Mouse (Mus musculus) megakaryocyte, embryonic 14.5 days (primary cell): ENCODE data around the gene Capns1. TPM values are rescaled to one million over a fixed set of nuclear protein-coding genes. Genes with fewer than 3 reads are reported as not detected.
"Not testable (repeated sequence)": the region's sequence is repeated elsewhere in the genome, so short reads cannot be mapped to it uniquely, and the experiment has no call there.

Experiments used
- H3K27me3 ChIP-seq: replicated peaks from 2 replicates; pipeline ENCODE3; 2012; ENCODE audit warnings: inconsistent platforms
- H3K36me3 ChIP-seq: replicated peaks from 2 replicates; pipeline ENCODE3; 2012; ENCODE audit warnings: low read length, inconsistent platforms, mixed read lengths
- H3K4me1 ChIP-seq: 2 replicates; pipeline ENCODE4 v1.6.1; 2012; ENCODE audit warnings: inconsistent platforms
- H3K4me3 ChIP-seq: replicated peaks from 2 replicates; pipeline ENCODE3; 2012; ENCODE audit warnings: moderate library complexity, mild to moderate bottlenecking, inconsistent platforms
- H3K9me3 ChIP-seq: 2 replicates; pipeline ENCODE4 v1.6.1; 2012; ENCODE audit warnings: inconsistent platforms
- FLI1 ChIP-seq: IDR thresholded peaks from 2 replicates; pipeline ENCODE4 v1.6.1; 2012; ENCODE audit warnings: low read length, inconsistent platforms, mixed read lengths
- GATA1 ChIP-seq: IDR thresholded peaks from 3 replicates; pipeline ENCODE4 v1.6.1; 2012; ENCODE audit warnings: mixed read lengths, low read length, inconsistent platforms, borderline replicate concordance
- polyA plus RNA-seq: library from polyadenylated mRNA; stranded (reverse); fragments of >175 nt; gene quantifications from 2 replicates; pipeline ENCODE4 v1.2.3, GENCODE M21; 2012; ENCODE audit warnings: low replicate concordance; ENCODE audit not compliant: insufficient read depth

The Capns1 gene
- 122 and 208 TPM in 2 replicates for polyA plus RNA-seq

GRCm38 (mm10) chr7:30198481-30198971, at the start of gene Capns1:
TSS of gene Capns1 (minus strand) at chr7:30198811.
- no peaks in the 10 kb centered on the region for H3K36me3 ChIP-seq
- no peaks in the 10 kb centered on the region for H3K9me3 ChIP-seq
- peak within 1 kb of the TSS; percentile 56 for H3K4me3 ChIP-seq
- no peak for TF ChIP-seq FLI1
- TF ChIP-seq GATA1: no peak
- H3K4me1 ChIP-seq: peaks cover 42% of the 10 kb centered on the region
- no peaks in the 10 kb centered on the region for H3K27me3 ChIP-seq

GRCm38 (mm10) chr7:30237374-30237773, 38.8 kb upstream of the Capns1 start:
- H3K36me3 ChIP-seq: peaks cover 58% of the 10 kb centered on the region
- H3K27me3 ChIP-seq: not testable (repeated sequence)

DNA sequence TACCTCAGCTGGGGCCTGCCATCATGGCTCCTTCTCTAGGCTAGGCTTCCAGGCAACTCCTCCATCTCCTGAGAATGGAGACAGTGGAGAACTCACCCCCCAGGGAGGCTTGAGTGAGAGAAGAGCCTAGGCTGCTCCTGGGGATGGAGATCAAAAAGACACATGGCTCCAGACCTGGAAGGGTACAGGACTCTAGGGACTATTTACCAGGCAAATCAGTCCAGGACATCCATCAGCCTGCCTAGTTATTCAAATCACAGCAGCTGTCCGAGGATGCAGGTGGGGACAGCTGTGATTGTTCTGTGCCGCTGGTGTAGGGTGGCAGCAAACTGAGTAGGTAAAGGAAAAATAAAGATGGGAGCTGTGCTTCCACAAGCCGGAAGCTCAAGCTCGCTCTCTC, 37.0 kb upstream of the Capns1 start, which contains the start of gene Ovol3:
TSS of gene Ovol3 (minus strand) at position 101 of the 400 bp plus-strand sequence.
- TF ChIP-seq GATA1 (no peak), FLI1 (no peak)
- Histone ChIP-seq H3K9me3 (peaks cover 6% of the 10 kb centered on the region; the same call in 1 of the 2 replicates), H3K4me1 (peaks cover 39% of the 10 kb centered on the region), H3K27me3 (no peaks in the 10 kb centered on the region), H3K36me3 (peaks cover 41% of the 10 kb centered on the region), H3K4me3 (peak within 1 kb of the TSS; percentile 1)

More at GRCm38 (mm10) chr7:30237374-30237773, 38.8 kb upstream of the Capns1 start:
- peaks cover 39% of the 10 kb centered on the region for H3K4me1 ChIP-seq
- H3K4me3 ChIP-seq, H3K9me3 ChIP-seq: not testable (repeated sequence)

DNA sequence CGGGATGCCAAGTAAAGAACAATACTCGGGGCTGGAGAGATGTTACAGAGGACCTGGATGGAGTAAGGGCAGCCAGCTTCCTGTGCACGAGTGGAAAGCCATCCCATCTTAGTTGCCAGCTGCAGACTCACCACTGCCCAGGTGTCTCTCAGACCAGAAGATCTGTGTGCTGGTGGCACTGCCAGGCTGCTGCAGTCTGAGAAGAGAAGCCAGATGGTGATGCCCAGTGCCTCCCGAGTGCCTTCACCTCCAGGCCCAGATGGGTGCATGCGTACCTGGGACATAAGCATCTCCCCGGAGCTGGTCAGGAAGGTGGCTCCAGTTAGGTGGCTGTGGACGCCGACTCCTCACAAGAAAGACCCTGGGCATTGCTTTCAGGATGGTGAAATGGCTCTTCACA, 36.5 kb upstream of the Capns1 start:
- TF ChIP-seq GATA1 (no peak), FLI1 (no peak)
- peak overlapping the region; percentile 1 for H3K4me3 ChIP-seq
- H3K27me3 ChIP-seq: no peaks in the 10 kb centered on the region
- peaks cover 6% of the 10 kb centered on the region; the same call in 1 of the 2 replicates for H3K9me3 ChIP-seq
- peaks cover 42% of the 10 kb centered on the region for H3K4me1 ChIP-seq
- peaks cover 38% of the 10 kb centered on the region for H3K36me3 ChIP-seq

DNA sequence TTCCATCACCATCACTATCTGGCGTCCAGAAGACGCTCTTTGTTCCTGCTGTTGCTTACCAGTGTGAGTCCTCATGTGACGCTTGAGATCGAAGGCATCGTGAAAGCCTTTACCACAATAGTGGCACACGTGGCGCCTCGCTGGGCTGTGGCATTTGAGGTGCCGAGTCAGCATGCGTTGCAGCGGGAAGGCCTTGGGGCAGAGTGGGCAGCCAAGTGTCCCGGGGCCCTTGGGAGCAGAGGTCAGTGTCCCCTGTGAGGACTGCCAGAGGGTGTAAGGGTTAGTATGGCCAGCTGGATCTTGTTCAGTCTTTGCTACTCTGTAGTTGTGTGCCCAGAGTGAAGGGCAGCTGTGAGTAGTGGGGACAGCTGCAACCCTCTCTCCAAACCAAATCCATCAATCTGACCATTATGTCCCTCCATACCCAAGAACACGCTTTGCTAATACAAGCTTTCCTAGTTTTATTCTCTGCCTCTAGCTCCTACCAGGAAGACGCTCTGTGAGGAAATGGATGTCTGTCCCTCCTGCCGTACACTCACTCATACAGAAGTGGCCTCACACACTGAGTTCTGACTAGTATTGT, 35.8 kb upstream of the Capns1 start:
- peaks cover 38% of the 10 kb centered on the region for H3K36me3 ChIP-seq
- peaks cover 6% of the 10 kb centered on the region; the same call in 1 of the 2 replicates for H3K9me3 ChIP-seq
- no peak overlapping the region for H3K4me3 ChIP-seq
- H3K4me1 ChIP-seq: peaks cover 42% of the 10 kb centered on the region
- H3K27me3 ChIP-seq: no peaks in the 10 kb centered on the region
- TF ChIP-seq GATA1 (no peak), FLI1 (no peak)

DNA sequence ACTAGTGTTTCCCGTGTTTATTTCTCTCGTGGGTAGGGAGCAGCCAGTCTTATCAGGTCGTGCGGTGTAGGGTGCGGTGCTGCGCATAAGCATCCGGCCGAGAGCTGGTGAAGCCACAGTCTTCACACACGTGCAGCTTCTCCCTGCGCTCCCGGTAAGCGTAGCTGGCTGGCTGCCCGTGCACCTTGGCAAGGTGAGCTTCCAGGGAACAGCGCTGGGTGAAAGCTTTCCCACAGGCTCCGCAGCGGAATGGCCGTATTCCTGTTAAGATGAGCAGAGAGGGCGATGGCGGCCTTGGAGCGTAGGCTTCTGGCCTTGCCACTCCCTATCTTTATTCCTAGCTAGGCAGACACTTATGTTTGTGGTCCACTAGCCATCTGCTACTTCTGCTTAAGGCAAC, 34.8 kb upstream of the Capns1 start:
- TF ChIP-seq GATA1 (no peak), FLI1 (no peak)
- H3K27me3 ChIP-seq: no peaks in the 10 kb centered on the region
- H3K4me3 ChIP-seq: peak overlapping the region; percentile 62

DNA sequence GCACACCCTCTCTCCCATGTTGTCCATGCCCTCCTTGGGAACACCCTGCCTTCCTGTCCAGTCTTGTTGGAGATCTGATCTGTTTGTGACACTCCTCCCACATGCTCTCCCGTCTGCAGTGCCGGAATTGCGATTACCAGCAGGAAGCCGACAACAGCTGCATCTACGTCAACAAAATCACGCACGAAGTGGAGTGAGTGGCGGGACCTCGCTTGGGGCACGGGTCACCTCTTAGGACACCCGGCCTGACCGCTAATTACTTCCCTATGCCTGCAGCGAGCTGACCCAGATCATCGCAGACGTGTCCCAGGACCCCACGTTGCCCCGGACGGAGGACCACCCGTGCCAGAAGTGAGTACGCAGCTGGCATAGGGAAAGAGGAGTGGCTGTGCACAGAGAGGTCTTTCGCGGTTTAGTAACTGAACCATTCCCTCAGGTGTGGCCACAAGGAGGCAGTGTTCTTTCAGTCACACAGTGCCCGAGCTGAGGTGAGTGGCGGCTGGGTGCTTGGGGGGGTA, 34.1 kb upstream of the Capns1 start:
- no peaks in the 10 kb centered on the region for H3K27me3 ChIP-seq
- peaks cover 32% of the 10 kb centered on the region for H3K4me1 ChIP-seq
- peaks cover 6% of the 10 kb centered on the region; the same call in 1 of the 2 replicates for H3K9me3 ChIP-seq
- no peak for TF ChIP-seq FLI1
- H3K36me3 ChIP-seq: peaks cover 50% of the 10 kb centered on the region
- H3K4me3 ChIP-seq: peak overlapping the region; percentile 100

More for the DNA sequence above, 34.8 kb upstream of the Capns1 start:
- peaks cover 6% of the 10 kb centered on the region; the same call in 1 of the 2 replicates for H3K9me3 ChIP-seq
- H3K36me3 ChIP-seq: peaks cover 43% of the 10 kb centered on the region
- peaks cover 38% of the 10 kb centered on the region for H3K4me1 ChIP-seq

DNA sequence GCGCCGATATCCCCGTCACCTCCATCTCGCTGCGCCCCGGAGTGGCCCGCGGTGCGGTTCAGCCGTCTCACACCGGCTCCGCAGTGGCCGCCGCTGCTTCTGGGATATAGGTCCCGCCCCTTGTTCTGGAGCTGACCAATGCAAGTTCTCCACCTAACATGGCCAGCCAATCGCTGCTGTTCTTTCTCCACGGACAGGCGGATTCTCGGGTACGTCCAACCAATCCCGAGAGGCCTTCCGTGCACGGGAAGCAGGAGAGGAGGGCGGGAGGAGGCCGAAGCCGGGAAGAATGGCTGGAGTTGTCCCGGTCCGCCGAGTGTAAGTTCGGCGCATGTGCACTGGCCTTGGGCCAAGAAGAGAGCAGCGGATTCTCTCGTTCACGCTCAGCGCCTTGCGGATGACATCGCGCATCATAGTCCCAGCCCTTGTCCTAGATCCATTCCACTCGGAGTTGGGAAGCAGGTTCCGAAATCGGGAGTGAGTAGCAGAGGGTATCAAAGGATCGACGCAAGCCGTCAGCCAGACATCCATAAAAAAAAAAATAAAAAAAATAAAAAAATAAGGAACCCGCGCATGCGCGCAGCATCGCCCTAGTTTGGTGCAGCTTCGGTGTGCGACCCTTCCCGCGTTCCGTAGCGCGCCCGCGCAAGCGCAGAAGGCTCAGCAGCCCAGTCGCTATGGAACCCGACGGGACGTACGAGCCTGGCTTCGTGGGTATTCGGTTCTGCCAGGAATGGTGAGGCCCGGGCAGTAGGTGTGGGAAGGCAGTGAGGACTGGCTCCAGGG, 33.3 kb upstream of the Capns1 start, which contains the start of the genes Polr2i and Tbcb:
TSS of gene Polr2i (plus strand) at position 280 of the 786 bp plus-strand sequence.
TSS of gene Tbcb (minus strand) at position 604 of the 786 bp plus-strand sequence.
- Histone ChIP-seq H3K4me3 (peak within 1 kb of the TSS; percentile 100), H3K36me3 (peaks cover 58% of the 10 kb centered on the region), H3K9me3 (0 out of 2 replicates have a peak, but pooled peaks cover 2% of the 10 kb centered on the region), H3K27me3 (no peaks in the 10 kb centered on the region), H3K4me1 (peaks cover 31% of the 10 kb centered on the region)
- TF ChIP-seq FLI1 (no peak), GATA1 (no peak)

DNA sequence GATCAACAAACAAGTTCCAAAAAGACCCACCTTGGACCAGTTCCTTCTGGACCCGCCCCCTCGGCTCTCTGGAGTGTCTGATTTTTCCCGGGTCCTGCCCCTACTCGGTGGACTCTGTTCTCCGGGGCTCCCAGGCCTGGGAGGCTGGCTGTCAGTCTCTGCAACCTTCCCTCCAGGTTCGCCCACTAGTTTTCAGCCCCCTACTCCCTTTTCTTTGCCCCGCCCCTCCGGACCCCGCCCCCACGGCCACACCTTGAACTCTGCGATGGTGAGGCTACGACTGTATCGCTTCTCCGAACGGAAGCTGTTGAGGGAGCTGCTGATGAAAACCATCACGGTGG, 32.7 kb upstream of the Capns1 start:
- Histone ChIP-seq H3K27me3 (no peaks in the 10 kb centered on the region), H3K4me1 (peaks cover 31% of the 10 kb centered on the region), H3K36me3 (peaks cover 64% of the 10 kb centered on the region), H3K4me3 (peak overlapping the region; percentile 100), H3K9me3 (no peaks in the 10 kb centered on the region)
- no peak for TF ChIP-seq GATA1
- TF ChIP-seq FLI1: no peak
